ENCODE assay signal across 9 mouse cellular contexts in genomic region chr6:116228785-116229525, GRCm38 (mm10). TPM values are rescaled to one million over a fixed set of nuclear protein-coding genes. Genes with fewer than 3 reads are reported as not detected.
A peak's percentile ranks its signal among the peaks of the same experiment; 100 is the strongest.
DNase-seq lines count a peak whose midpoint lies in the region; ATAC-seq and TF ChIP-seq lines count a peak whose summit lies in the region.
"Had no signal": no experiment of that assay in that cellular context is flagged by ENCODE, and none has a peak within 500 bp of the region (broad histone marks: within the 10 kb centered on the region; RNA-seq: fewer than 3 reads in every experiment).

No protein-coding gene starts in this region.

- no peaks in the 10 kb centered on the region for H3K79me2 ChIP-seq in C2C12 (ENCODE audit: control insufficient read depth, insufficient read depth)

- 62% methylated on average over 12 of the region's 12 CpGs for WGBS in large intestine, adult 2 months

- peak; percentile 6 for DNase-seq in Patski (ENCODE audit: low read depth, low spot score)
- peak; percentile 83 to 87 for DNase-seq in cerebellum, postnatal 10 days
- DNase-seq in gastrocnemius, adult 8-10 months (ENCODE audit: low spot score in 2 of 2): peak; percentile 20 to 29
- peak; percentile 22 for DNase-seq in large intestine, adult 2 months (ENCODE audit: low read depth, low spot score)
- DNase-seq in lung, adult 18-20 months: peak; percentile 65
- DNase-seq in retina, postnatal 1 day: peak; percentile 68
- peak; percentile 27 for DNase-seq in urinary bladder, adult 2 months (ENCODE audit: low spot score)

- H3K4me3 ChIP-seq in C2C12 (ENCODE audit: insufficient read depth, poor library complexity, severe bottlenecking): no peak overlapping the region
- H3K4me3 ChIP-seq: limb, embryonic 13.5 days had no signal

- H3K79me3 ChIP-seq in C2C12 (ENCODE audit: low read depth): no peaks in the 10 kb centered on the region

- peak; percentile 32 for TF ChIP-seq CTCF in C2C12 (IDR thresholded peaks at IDR 0.05; ENCODE audit: control insufficient read depth, insufficient read depth, insufficient read length)
- peak; percentile 94 for TF ChIP-seq CTCF in Patski (IDR thresholded peaks at IDR 0.05)

- POLR2A ChIA-PET in Patski (lab: Charles Lee): interaction anchor here (0.6 kb wide), 1 partner anchor 65 kb away, joined by 3 read pairs; no protein-coding TSS in a partner anchor

- CTCF ChIA-PET in Patski (lab: Charles Lee): interaction anchor here (1.0 to 2.0 kb wide), 11 partner anchors 8 to 212 kb away, joined by 3 to 9 read pairs (median 4); partner anchors contain the start of gene Washc2

- in situ Hi-C loops in Patski (cut with MboI; ENCODE audit: low pct_unique_long_range_greater_than_20kb): no loop called here

- H3K27me3 ChIP-seq in C2C12 (ENCODE audit: control insufficient read depth, insufficient read depth, insufficient read length) (no peaks in the 10 kb centered on the region), Patski (no peaks in the 10 kb centered on the region)
- H3K27me3 ChIP-seq: limb, embryonic 13.5 days had no signal

- H3ac ChIP-seq in C2C12 (ENCODE audit: control insufficient read depth, insufficient read length, low read depth): no peak overlapping the region

- peaks cover 82% of the 10 kb centered on the region for H3K36me3 ChIP-seq in C2C12 (ENCODE audit: control insufficient read depth, insufficient read depth)

- no peak for ATAC-seq in Patski

TF ChIP-seq in C2C12, 6 proteins besides CTCF, POLR2A, EP300 and RAD21:
- TF ChIP-seq USF1 (IDR thresholded peaks at IDR 0.05; ENCODE audit: low read depth): no peak
- no peak for TF ChIP-seq MAX (IDR thresholded peaks at IDR 0.05)
- no peak for TF ChIP-seq CEBPB (IDR thresholded peaks at IDR 0.05; ENCODE audit: low read depth)
- no peak for TF ChIP-seq MYOD1 (IDR thresholded peaks at IDR 0.05; ENCODE audit: control insufficient read depth, insufficient read length, low read depth)
- no peak for TF ChIP-seq MYOG (IDR thresholded peaks at IDR 0.05; ENCODE audit: control insufficient read depth, extremely low read depth, insufficient read length)
- no peak for TF ChIP-seq FOSL1 (IDR thresholded peaks at IDR 0.05; ENCODE audit: insufficient read depth, low read length, poor library complexity, severe bottlenecking)

RNA-seq across cellular contexts. Expression of gene Washc2, which starts 21.1 kb away (rescaled TPM):
- polyA plus RNA-seq in C2C12 (2012; fragmentation: generic; extraction: Trizol): 25.6 TPM
- 92.9 TPM for polyA plus RNA-seq in Patski (2021)
- 10 to 100 TPM; 22.4 to 26.0 (median 23.4) TPM for total RNA-seq in gastrocnemius, adult 8-10 months (2022)
- polyA plus RNA-seq in large intestine, adult 2 months (2012; rRNA removed): 24.6 and 40.3 TPM in 2 replicates
- 54.7 and 56.1 TPM in 2 replicates for polyA plus RNA-seq in urinary bladder, adult 2 months (2012; rRNA removed)

RNA-seq across cellular contexts. Expression of gene Zfand4, which starts 35.1 kb away (rescaled TPM):
- polyA plus RNA-seq in C2C12 (2012; fragmentation: generic; extraction: Trizol) (0.99 TPM), Patski (2021) (3.5 TPM)
- under 1 TPM; 0.16 to 0.88 (median 0.58) TPM for total RNA-seq in gastrocnemius, adult 8-10 months (2022)
- 0.15 and 0.40 TPM in 2 replicates for polyA plus RNA-seq in large intestine, adult 2 months (2012; rRNA removed)
- 3.8 and 3.9 TPM in 2 replicates for polyA plus RNA-seq in urinary bladder, adult 2 months (2012; rRNA removed)

RNA-seq across cellular contexts. Expression of gene Tmcc1, which starts 35.7 kb away (rescaled TPM):
- polyA plus RNA-seq in C2C12 (2012; fragmentation: generic; extraction: Trizol) (11.3 TPM), Patski (2021) (24.3 TPM)
- 10 to 100 TPM; 49.2 to 71.6 (median 52.8) TPM for total RNA-seq in gastrocnemius, adult 8-10 months (2022)
- polyA plus RNA-seq in large intestine, adult 2 months (2012; rRNA removed): 9.7 and 16.6 TPM in 2 replicates
- polyA plus RNA-seq in urinary bladder, adult 2 months (2012; rRNA removed): 14.4 and 15.5 TPM in 2 replicates

Comparison
In these comparisons a context has a peak if more than half of its experiments do, and no peak if none do; other contexts are left out.
1. DNase-seq: peak in every context shown above with its lines; median percentile 85 in cerebellum, postnatal 10 days; 68 in retina, postnatal 1 day; 65 in lung, adult 18-20 months; 27 in urinary bladder, adult 2 months; 24 in gastrocnemius, adult 8-10 months; 22 in large intestine, adult 2 months; 6 in Patski.